Mouse (Mus musculus) kidney, adult 2 months (tissue): ENCODE measurements around the gene Neurl4.

ENCODE experiments used
- CTCF ChIP-seq: fragments of 200-500 bp; conservative IDR thresholded peaks from 2 replicates; pipeline ENCODE4 v1.5.1; 2011; ENCODE audit warnings: low read depth, mild to moderate bottlenecking, control low read depth, low read length, moderate library complexity, mixed read lengths; ENCODE audit not compliant: insufficient read depth, insufficient read length
- POLR2A ChIP-seq: fragments of 200-500 bp; IDR thresholded peaks from one replicate; pipeline ENCODE4 v1.6.1; 2011; ENCODE audit warnings: low read depth, low read length, control low read depth

DNA sequence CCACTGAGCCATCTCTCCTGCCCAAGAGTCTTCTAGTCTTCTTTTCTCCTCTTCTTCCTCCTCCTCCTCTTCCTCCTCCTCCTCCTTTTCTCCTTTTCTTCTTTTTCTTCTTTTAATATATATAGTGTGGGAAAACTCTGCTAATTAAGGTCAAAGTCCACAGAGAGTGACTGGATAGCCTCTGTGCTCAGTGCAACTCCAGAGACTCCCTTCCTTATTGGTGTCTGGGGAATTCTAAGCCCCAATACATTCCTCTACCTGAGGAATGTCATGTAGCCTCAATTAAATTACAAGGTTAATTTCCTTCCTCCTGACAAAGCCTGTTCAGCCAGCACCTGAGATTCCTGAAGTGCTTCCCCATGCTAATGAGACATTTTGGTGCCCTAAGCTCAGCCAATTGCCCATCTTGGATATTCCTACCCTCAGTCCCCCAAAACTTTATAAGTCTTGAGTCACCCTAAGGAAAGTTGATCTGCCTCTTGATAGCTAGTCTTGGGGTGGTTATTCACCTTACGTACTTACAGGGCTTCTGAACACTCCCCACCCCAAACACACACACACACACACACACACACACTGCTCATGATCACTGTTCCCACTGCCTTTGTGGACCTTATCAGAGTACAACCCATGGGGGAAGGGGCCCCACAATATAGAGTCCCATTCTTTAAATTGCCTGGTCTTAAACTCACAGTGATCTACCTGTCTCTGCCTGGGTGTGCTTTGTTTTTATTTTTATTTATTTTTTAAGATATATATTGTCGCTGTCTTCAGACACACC lies 30.4 kb upstream of the Neurl4 start:
- TF ChIP-seq CTCF, result no peak
- no peak for TF ChIP-seq POLR2A
